Mouse (Mus musculus): ENCODE results near the gene Rbm42.

GRCm38 (mm10) chr7:30634621-30635020 is 15.5 kb downstream of the Rbm42 start:
- TF ChIP-seq CTCF (conservative IDR thresholded peaks at IDR 0.05 in 1 of 2, IDR thresholded peaks at IDR 0.05 in 1 of 2; ENCODE audit: low read depth in 2 of 2, low read length in 2 of 2): peak in 1 of 2 experiments; percentile 57; a peak in 2 of 4 replicates
- no peak for TF ChIP-seq EP300 (IDR thresholded peaks at IDR 0.05; ENCODE audit: low read length)
- no peak for TF ChIP-seq JUN (IDR thresholded peaks at IDR 0.05; ENCODE audit: insufficient read depth, low read depth, low read length)
- no peak for TF ChIP-seq POLR2A (IDR thresholded peaks at IDR 0.05; ENCODE audit: low read depth, low read length)
- no peak for TF ChIP-seq GABPA (IDR thresholded peaks at IDR 0.05; ENCODE audit: insufficient replicate concordance, low read depth, low read length)
- TF ChIP-seq MEF2A (IDR thresholded peaks at IDR 0.05; ENCODE audit: borderline replicate concordance, low read depth, low read length): no peak
- no peak for TF ChIP-seq MAFK (IDR thresholded peaks at IDR 0.05; ENCODE audit: insufficient replicate concordance, low read length)
- no peak for TF ChIP-seq ZKSCAN1 (IDR thresholded peaks at IDR 0.05; ENCODE audit: borderline replicate concordance, low read depth, low read length)

Measured in CH12.LX (cell line).